8 mouse cellular contexts compared by ENCODE assay signal in the genomic region with DNA sequence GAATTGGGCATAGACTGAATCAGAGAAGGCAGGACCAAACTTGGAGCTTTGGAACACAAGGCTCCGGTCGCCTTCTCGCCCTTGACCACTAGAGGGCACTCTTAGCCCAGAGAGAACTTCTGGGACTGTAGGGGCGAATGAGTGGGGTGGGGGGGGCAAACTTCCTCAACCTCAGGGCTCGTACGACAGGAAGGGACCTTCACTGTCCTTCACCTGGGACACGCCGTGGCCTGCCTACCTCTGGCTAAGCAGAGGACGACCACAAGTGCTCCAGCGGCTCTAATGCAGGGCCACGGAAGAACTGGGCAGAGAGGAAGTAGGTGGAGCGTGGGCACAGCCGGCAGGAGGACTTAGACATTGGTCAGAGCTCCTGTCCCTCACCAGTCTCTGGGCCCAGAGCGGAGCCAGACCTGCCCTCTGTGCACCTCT. TPM values are rescaled to one million over a fixed set of nuclear protein-coding genes. Genes with fewer than 3 reads are reported as not detected.
DNase-seq lines count a peak whose midpoint lies in the region; ATAC-seq and TF ChIP-seq lines count a peak whose summit lies in the region.

No protein-coding gene starts in this region.

- TF ChIP-seq EP300 in stomach, postnatal 0 days (optimal IDR thresholded peaks at IDR 0.05), result no peak

- WGBS in forebrain, embryonic 10.5 days, result 2% methylated on average over 14 of the region's 14 CpGs
- WGBS in heart, embryonic 15.5 days, result 0% methylated on average over 14 of the region's 14 CpGs
- 0% methylated on average over 14 of the region's 14 CpGs for WGBS in liver, embryonic 16.5 days (ENCODE audit: insufficient replicate concordance)
- 3% methylated on average over 14 of the region's 14 CpGs for WGBS in neural tube, embryonic 12.5 days
- 0% methylated on average over 14 of the region's 14 CpGs for WGBS in stomach, postnatal 0 days

- 0 out of 2 replicates have a peak, but pooled peaks cover 4% of the 10 kb centered on the region for H3K27me3 ChIP-seq in forebrain, embryonic 10.5 days (ENCODE audit: poor library complexity, severe bottlenecking)
- H3K27me3 ChIP-seq in heart, embryonic 15.5 days, result no peaks in the 10 kb centered on the region
- no peaks in the 10 kb centered on the region for H3K27me3 ChIP-seq in liver, embryonic 16.5 days (ENCODE audit: control insufficient read depth, insufficient read depth, low read depth, low read length)
- no peaks in the 10 kb centered on the region for H3K27me3 ChIP-seq in neural tube, embryonic 12.5 days (replicated peaks)
- H3K27me3 ChIP-seq in stomach, postnatal 0 days (ENCODE audit: control insufficient read depth, insufficient read depth, low read length), result no peaks in the 10 kb centered on the region

- peak overlapping the region; percentile 66 for H3K4me2 ChIP-seq in heart, embryonic 15.5 days
- peak overlapping the region; percentile 72 for H3K4me2 ChIP-seq in liver, embryonic 16.5 days (ENCODE audit: low read depth, low read length)
- peak overlapping the region; percentile 59 for H3K4me2 ChIP-seq in neural tube, embryonic 12.5 days (replicated peaks)
- peak overlapping the region; percentile 43 for H3K4me2 ChIP-seq in stomach, postnatal 0 days (replicated peaks; ENCODE audit: low read depth)

- peaks cover 13% of the 10 kb centered on the region for H3K4me1 ChIP-seq in forebrain, embryonic 10.5 days
- peaks cover 14% of the 10 kb centered on the region for H3K4me1 ChIP-seq in heart, embryonic 15.5 days (replicated peaks)
- H3K4me1 ChIP-seq in liver, embryonic 16.5 days (ENCODE audit: control insufficient read depth, low read depth, low read length), result peaks cover 9% of the 10 kb centered on the region
- 0 out of 2 replicates have a peak, but pooled peaks cover 4% of the 10 kb centered on the region for H3K4me1 ChIP-seq in neural tube, embryonic 12.5 days
- no peaks in the 10 kb centered on the region for H3K4me1 ChIP-seq in stomach, postnatal 0 days (replicated peaks; ENCODE audit: control insufficient read depth, insufficient read depth)

- H3K9ac ChIP-seq in heart, embryonic 15.5 days, result peak overlapping the region; percentile 70
- peak overlapping the region; percentile 63 for H3K9ac ChIP-seq in liver, embryonic 16.5 days (ENCODE audit: low read depth, low read length)
- H3K9ac ChIP-seq in neural tube, embryonic 12.5 days, result peak overlapping the region; percentile 47
- peak overlapping the region; percentile 69 for H3K9ac ChIP-seq in stomach, postnatal 0 days (ENCODE audit: low read length)

- TF ChIP-seq CTCF in stomach, postnatal 0 days (IDR thresholded peaks at IDR 0.05; ENCODE audit: low read depth), result peak; percentile 98

- peak overlapping the region; percentile 60 for H3K4me3 ChIP-seq in forebrain, embryonic 10.5 days
- H3K4me3 ChIP-seq in heart, embryonic 15.5 days, result peak overlapping the region; percentile 77
- peak overlapping the region; percentile 69 for H3K4me3 ChIP-seq in liver, embryonic 16.5 days (ENCODE audit: low read depth, low read length)
- peak overlapping the region; percentile 50 for H3K4me3 ChIP-seq in neural tube, embryonic 12.5 days
- H3K4me3 ChIP-seq in stomach, postnatal 0 days (ENCODE audit: low read depth, low read length), result peak overlapping the region; percentile 62

- H3K36me3 ChIP-seq in forebrain, embryonic 10.5 days (replicated peaks), result peaks cover 14% of the 10 kb centered on the region
- H3K36me3 ChIP-seq in heart, embryonic 15.5 days, result peaks cover 10% of the 10 kb centered on the region
- H3K36me3 ChIP-seq in liver, embryonic 16.5 days (ENCODE audit: control insufficient read depth, insufficient read depth), result peaks cover 2% of the 10 kb centered on the region; the same call in 1 of the 2 replicates
- H3K36me3 ChIP-seq in neural tube, embryonic 12.5 days, result peaks cover 8% of the 10 kb centered on the region; the same call in 1 of the 2 replicates
- H3K36me3 ChIP-seq in stomach, postnatal 0 days (ENCODE audit: control insufficient read depth, insufficient read depth, low read length), result no peaks in the 10 kb centered on the region

- H3K27ac ChIP-seq in forebrain, embryonic 10.5 days, result peak overlapping the region; percentile 85
- peak overlapping the region; percentile 89 for H3K27ac ChIP-seq in heart, embryonic 15.5 days
- 0 out of 2 replicates have a peak overlapping the region, but pooled peaks have one; percentile 43 for H3K27ac ChIP-seq in liver, embryonic 16.5 days (ENCODE audit: low read length)
- H3K27ac ChIP-seq in neural tube, embryonic 12.5 days, result no peak overlapping the region
- H3K27ac ChIP-seq in stomach, postnatal 0 days (replicated peaks), result peak overlapping the region; percentile 80

- ATAC-seq in CD4-positive, CD25-positive, alpha-beta regulatory T cell, adult 4 months, result peak; percentile 87
- ATAC-seq in heart, embryonic 15.5 days (replicated peaks; ENCODE audit: insufficient number of reproducible peaks, insufficient read depth, low FRiP score, low read depth), result peak; percentile 94
- peak; percentile 91 for ATAC-seq in liver, embryonic 16.5 days (ENCODE audit: low read depth)
- ATAC-seq in neural tube, embryonic 12.5 days (ENCODE audit: low FRiP score, low read depth), result peak; percentile 80
- peak; percentile 96 for ATAC-seq in stomach, postnatal 0 days (ENCODE audit: low FRiP score, low TSS enrichment)

- H3K9me3 ChIP-seq in forebrain, embryonic 10.5 days, result no peaks in the 10 kb centered on the region; the same call in 1 of the 2 replicates
- H3K9me3 ChIP-seq in heart, embryonic 15.5 days (replicated peaks), result no peaks in the 10 kb centered on the region
- no peaks in the 10 kb centered on the region; the same call in 1 of the 2 replicates for H3K9me3 ChIP-seq in liver, embryonic 16.5 days (replicated peaks; ENCODE audit: control insufficient read depth, low read length)
- H3K9me3 ChIP-seq in neural tube, embryonic 12.5 days, result no peaks in the 10 kb centered on the region
- H3K9me3 ChIP-seq in stomach, postnatal 0 days (ENCODE audit: control insufficient read depth, low read length), result no peaks in the 10 kb centered on the region

- DNase-seq in c-Kit-negative CD71-positive TER-119-positive erythroid progenitor cells, embryonic 14.5 days (ENCODE audit: low read depth, low spot score), result peak; percentile 69
- DNase-seq in forebrain, embryonic 10.5 days (ENCODE audit: extremely low spot score, low spot score), result peak; percentile 81
- DNase-seq in kidney, postnatal 25 days, result peak; percentile 94 to 95
- DNase-seq in stomach, postnatal 0 days (ENCODE audit: low spot score), result peak; percentile 87

RNA-seq across cellular contexts. Expression of a gene that starts 5.5 kb away (rescaled TPM):
- 1 to 10 TPM in 1 of 2 experiments, not detected in 1; 1.5 TPM for polyA plus RNA-seq in CD4-positive, CD25-positive, alpha-beta regulatory T cell, adult 4 months (2017; shearing (Covaris generic))
- polyA plus RNA-seq in forebrain, embryonic 10.5 days (2016; fragmentation: Nextera tagmentation; extraction: Ambion mirVana), result 49.9 and 51.9 TPM in 2 replicates
- 108 and 121 TPM in 2 replicates for polyA plus RNA-seq in heart, embryonic 15.5 days (2015; fragmentation: Nextera tagmentation; extraction: Ambion mirVana)
- 22.0 and 25.5 TPM in 2 replicates for polyA plus RNA-seq in liver, embryonic 16.5 days (2015; fragmentation: Nextera tagmentation; extraction: Ambion mirVana)
- 81.9 and 85.8 TPM in 2 replicates for polyA plus RNA-seq in neural tube, embryonic 12.5 days (2016; fragmentation: Nextera tagmentation; extraction: Ambion mirVana)
- 117 and 120 TPM in 2 replicates for polyA plus RNA-seq in stomach, postnatal 0 days (2015; fragmentation: Nextera tagmentation; extraction: Ambion mirVana)

RNA-seq across cellular contexts. Expression of a gene that starts 13.2 kb away (rescaled TPM):
- 10 to 100 TPM; 24.4 to 29.2 TPM for polyA plus RNA-seq in CD4-positive, CD25-positive, alpha-beta regulatory T cell, adult 4 months (2017; shearing (Covaris generic))
- polyA plus RNA-seq in forebrain, embryonic 10.5 days (2016; fragmentation: Nextera tagmentation; extraction: Ambion mirVana), result 25.6 and 29.5 TPM in 2 replicates
- 14.3 and 18.3 TPM in 2 replicates for polyA plus RNA-seq in heart, embryonic 15.5 days (2015; fragmentation: Nextera tagmentation; extraction: Ambion mirVana)
- 5.9 and 6.1 TPM in 2 replicates for polyA plus RNA-seq in liver, embryonic 16.5 days (2015; fragmentation: Nextera tagmentation; extraction: Ambion mirVana)
- polyA plus RNA-seq in neural tube, embryonic 12.5 days (2016; fragmentation: Nextera tagmentation; extraction: Ambion mirVana), result 36.2 and 37.2 TPM in 2 replicates
- 6.7 and 6.8 TPM in 2 replicates for polyA plus RNA-seq in stomach, postnatal 0 days (2015; fragmentation: Nextera tagmentation; extraction: Ambion mirVana)
